Mouse (Mus musculus) embryonic facial prominence, embryonic 12.5 days (tissue): ENCODE measurements around the gene Ankra2. TPM values are rescaled to one million over a fixed set of nuclear protein-coding genes. Genes with fewer than 3 reads are reported as not detected.

ENCODE experiments used
- ATAC-seq: fragments of 200-750 bp; cut with Nextera tagmentation; 2 replicates; pipeline ENCODE4 v1.8.0; 2017; ENCODE audit not compliant: insufficient number of reproducible peaks, insufficient read depth, low FRiP score, low TSS enrichment
- H3K27ac ChIP-seq: fragments of 300-500 bp; sonication (generic); 2 replicates; pipeline ENCODE4 v1.5.1; 2016; ENCODE audit warnings: mild to moderate bottlenecking
- H3K27me3 ChIP-seq: fragments of 300-500 bp; sonication (generic); 2 replicates; pipeline ENCODE4 v1.6.1; 2016; ENCODE audit warnings: mild to moderate bottlenecking, moderate library complexity
- H3K36me3 ChIP-seq: fragments of 300-500 bp; sonication (generic); 2 replicates; pipeline ENCODE4 v1.6.1; 2016; ENCODE audit warnings: mild to moderate bottlenecking
- H3K4me1 ChIP-seq: fragments of 300-500 bp; sonication (generic); 2 replicates; pipeline ENCODE4 v1.6.1; 2016
- H3K4me2 ChIP-seq: fragments of 300-500 bp; sonication (generic); replicated peaks from 2 replicates; pipeline ENCODE4 v1.6.1; 2016; ENCODE audit warnings: mild to moderate bottlenecking, moderate library complexity
- H3K4me3 ChIP-seq: fragments of 300-500 bp; sonication (generic); 2 replicates; pipeline ENCODE4 v1.5.1; 2016; ENCODE audit warnings: mild to moderate bottlenecking
- H3K9ac ChIP-seq: fragments of 300-500 bp; sonication (generic); 2 replicates; pipeline ENCODE4 v1.6.1; 2016; ENCODE audit warnings: mild to moderate bottlenecking, moderate library complexity
- H3K9me3 ChIP-seq: fragments of 300-500 bp; sonication (generic); 2 replicates; pipeline ENCODE4 v1.6.1; 2016; ENCODE audit warnings: mild to moderate bottlenecking, moderate library complexity
- WGBS: fragments of 180-500 bp; shearing (Covaris S2); methylation state at CpG from one replicate; pipeline ENCODE4 v1.1.7; 2016; 5-methylcytosine and 5-hydroxymethylcytosine counted together
- polyA plus RNA-seq: library from polyadenylated mRNA; unstranded; fragments of >200 nt; fragmentation: Nextera tagmentation; extraction: Ambion mirVana; gene quantifications from 2 replicates; pipeline ENCODE4 v1.2.1, GENCODE M21; 2016

Ankra2 gene
- polyA plus RNA-seq, 1 experiment from 2014 or later: 24.7 TPM

DNA sequence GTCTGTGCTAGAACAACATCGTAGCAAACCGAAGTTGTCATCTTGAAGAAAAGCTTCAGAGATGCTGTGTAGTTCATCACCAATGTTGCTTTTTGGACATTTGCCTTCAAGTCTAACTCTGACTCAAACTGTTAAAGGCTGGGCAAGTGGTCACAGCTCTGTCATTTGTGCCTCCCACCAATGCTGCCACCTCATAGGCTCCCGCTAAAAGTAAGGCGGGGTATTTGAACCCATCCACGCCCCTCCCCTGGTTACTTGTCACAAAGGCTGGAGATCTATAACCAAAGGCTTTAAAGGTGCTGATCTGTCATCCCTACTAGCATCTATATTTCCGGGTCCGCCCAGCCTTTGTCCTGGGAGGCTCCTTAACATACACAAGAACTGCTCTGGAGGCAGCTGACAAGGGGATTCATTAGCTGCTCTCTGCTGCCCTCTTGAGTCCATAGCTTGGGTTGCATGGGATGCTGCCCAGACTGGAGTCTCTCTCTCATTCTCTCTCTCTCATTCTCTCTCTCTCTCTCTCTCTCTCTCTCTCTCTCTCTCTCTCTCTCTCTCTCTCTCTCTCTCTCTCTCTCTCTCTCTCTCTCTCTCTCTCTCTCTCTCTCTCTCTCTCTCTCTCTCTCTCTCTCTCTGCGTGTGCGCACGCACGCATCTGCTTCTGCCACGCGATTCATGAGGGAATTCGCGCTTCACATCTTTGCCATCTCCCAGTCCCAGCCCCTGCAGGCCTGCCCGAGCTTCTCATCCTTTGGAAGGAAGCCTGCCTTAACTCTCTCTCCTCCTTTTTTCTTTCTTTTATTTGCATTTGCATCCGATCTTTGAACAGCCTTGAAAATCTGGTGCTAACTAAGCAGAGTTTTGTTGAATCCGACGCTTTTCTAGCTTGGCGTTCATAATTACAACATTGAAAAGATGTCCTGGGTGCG, 36.2 kb downstream of the Ankra2 start:
- H3K4me3 ChIP-seq: no peak overlapping the region
- H3K9ac ChIP-seq: no peak overlapping the region
- H3K4me2 ChIP-seq: peak overlapping the region; percentile 21
- 51% methylated on average over 21 of the region's 21 CpGs for WGBS
- H3K27me3 ChIP-seq: no peaks in the 10 kb centered on the region
- no peaks in the 10 kb centered on the region for H3K4me1 ChIP-seq
- H3K27ac ChIP-seq: no peak overlapping the region
- ATAC-seq: no peak
- no peaks in the 10 kb centered on the region for H3K9me3 ChIP-seq
- H3K36me3 ChIP-seq: no peaks in the 10 kb centered on the region

DNA sequence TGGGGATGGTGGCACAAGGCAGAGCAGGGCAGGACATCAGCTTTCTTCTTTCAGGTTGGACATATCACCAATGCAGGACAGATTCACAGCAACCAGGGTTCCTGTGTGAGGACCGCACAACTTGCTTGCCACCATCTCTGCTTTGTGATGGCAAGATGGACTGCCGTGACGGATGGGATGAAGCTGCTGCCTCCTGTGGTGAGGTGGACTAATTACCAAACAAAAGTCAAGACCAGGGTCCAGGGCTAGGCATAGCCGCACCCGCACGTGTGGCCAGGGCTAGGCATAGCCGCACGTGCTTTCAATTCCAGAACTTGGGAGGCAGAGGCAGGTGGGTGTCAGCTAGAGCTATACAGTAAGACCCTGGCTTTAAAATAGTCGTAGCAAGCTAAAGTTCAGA, 42.4 kb downstream of the Ankra2 start:
- Histone ChIP-seq H3K27ac (no peak overlapping the region), H3K36me3 (peaks cover 21% of the 10 kb centered on the region), H3K4me2 (no peak overlapping the region), H3K4me3 (no peak overlapping the region), H3K9me3 (no peaks in the 10 kb centered on the region), H3K27me3 (no peaks in the 10 kb centered on the region), H3K9ac (no peak overlapping the region), H3K4me1 (peaks cover 6% of the 10 kb centered on the region; the same call in 1 of the 2 replicates)
- ATAC-seq: no peak
- 88% methylated on average over 9 of the region's 9 CpGs for WGBS

DNA sequence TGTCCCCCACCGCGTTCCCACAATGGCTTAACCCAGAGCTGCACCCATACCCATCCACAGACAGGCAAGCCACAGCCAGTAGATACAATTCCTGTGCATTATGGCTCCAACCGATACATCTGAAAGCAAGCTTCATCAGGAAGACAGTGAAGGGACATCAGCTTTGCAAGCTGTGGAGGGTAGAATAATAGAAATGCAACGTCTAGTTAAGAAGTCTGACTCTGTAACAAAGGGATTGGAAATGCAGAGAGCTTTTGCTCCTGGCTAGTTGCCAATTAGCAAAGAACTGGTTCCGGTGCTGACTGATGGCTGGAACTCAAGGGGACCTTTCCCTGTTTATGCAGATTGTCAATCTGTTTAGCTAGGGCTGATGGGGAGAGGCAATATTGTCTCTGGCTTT, 43.5 kb downstream of the Ankra2 start:
- H3K27me3 ChIP-seq: no peaks in the 10 kb centered on the region
- H3K9ac ChIP-seq: no peak overlapping the region
- ATAC-seq: no peak
- H3K4me1 ChIP-seq: peaks cover 6% of the 10 kb centered on the region; the same call in 1 of the 2 replicates
- H3K4me3 ChIP-seq: no peak overlapping the region
- 42% methylated on average over 5 of the region's 5 CpGs for WGBS
- no peaks in the 10 kb centered on the region for H3K9me3 ChIP-seq
- H3K36me3 ChIP-seq: peaks cover 32% of the 10 kb centered on the region
- H3K27ac ChIP-seq: 0 out of 2 replicates have a peak overlapping the region, but pooled peaks have one; percentile 26
- no peak overlapping the region for H3K4me2 ChIP-seq

DNA sequence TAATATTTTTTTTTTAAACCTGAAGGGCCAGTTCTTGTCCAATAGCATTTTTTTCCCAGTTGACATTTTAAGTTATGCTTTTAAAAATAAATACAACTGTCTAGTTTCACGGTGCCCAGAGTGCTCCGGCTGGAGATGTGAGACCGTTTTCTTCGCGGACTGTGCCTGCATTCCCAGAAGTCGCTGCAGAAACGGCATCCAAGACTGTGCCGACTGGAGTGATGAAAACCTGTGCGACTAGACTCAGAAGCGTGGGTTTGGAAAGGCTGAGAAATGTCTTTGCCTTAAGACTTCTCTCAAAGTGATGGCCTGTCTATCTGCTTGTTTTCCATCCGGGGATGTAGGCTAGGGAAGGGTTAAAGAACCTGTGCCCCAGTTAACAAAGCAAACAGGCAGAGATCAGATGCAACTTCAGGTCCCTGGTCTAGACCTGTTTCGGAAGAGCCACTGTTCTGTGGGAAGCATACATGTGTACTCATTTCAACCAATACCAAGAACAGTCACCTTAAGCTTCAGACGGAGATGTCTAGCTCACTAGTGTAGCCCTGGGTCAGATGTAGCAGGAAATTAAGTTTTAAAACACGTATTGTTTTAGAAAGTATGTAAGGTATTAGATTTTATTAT, 44.1 kb downstream of the Ankra2 start:
- Histone ChIP-seq H3K4me3 (no peak overlapping the region), H3K27me3 (no peaks in the 10 kb centered on the region), H3K27ac (peak overlapping the region; percentile 20; the same call in 1 of the 2 replicates), H3K9ac (no peak overlapping the region), H3K4me2 (no peak overlapping the region), H3K9me3 (no peaks in the 10 kb centered on the region), H3K36me3 (peaks cover 38% of the 10 kb centered on the region), H3K4me1 (peaks cover 6% of the 10 kb centered on the region; the same call in 1 of the 2 replicates)
- WGBS: 52% methylated on average over 14 of the region's 14 CpGs
- ATAC-seq: no peak

DNA sequence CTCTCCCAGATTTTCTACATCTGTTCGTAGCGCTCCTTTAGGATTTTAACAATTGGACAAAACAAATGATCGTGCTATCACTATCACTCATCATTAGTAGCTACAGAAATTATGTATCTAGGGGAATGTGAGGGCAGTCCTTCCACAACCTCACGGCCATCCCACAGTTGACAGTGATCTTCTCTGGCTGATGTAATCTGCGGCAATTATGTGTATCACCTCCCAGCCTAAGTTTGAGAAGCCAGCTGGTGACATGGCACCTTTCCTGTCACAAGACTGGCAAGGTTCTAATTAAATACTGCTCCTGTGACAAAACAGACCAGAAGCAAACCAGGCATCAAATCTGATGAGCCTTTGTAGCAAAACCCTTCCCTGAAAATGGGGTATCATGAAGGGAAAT, 45.1 kb downstream of the Ankra2 start:
- H3K27ac ChIP-seq: no peak overlapping the region
- 82% methylated on average over 5 of the region's 5 CpGs for WGBS

DNA sequence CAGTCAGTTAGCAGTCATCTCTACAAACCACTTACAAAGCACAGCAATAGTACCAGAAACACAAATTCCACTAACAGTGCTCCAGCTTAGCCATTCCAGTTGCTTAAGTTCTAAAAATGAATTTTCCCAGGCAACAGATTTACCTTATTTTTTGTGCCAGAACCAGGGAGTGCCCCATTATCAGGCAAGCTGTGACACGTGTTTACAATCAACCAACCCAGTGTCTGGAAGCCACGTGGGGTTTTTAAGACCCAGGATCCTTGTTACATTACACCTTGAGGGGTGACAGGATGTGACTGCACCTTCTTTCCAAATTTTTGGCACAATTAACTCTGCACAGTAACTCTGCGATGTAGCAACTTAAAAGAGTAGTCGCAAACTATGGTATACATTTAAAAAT, 45.9 kb downstream of the Ankra2 start:
- Histone ChIP-seq H3K4me3 (no peak overlapping the region), H3K4me1 (peaks cover 6% of the 10 kb centered on the region; the same call in 1 of the 2 replicates), H3K27ac (no peak overlapping the region), H3K27me3 (no peaks in the 10 kb centered on the region), H3K36me3 (peaks cover 51% of the 10 kb centered on the region), H3K9ac (no peak overlapping the region), H3K4me2 (no peak overlapping the region), H3K9me3 (no peaks in the 10 kb centered on the region)
- 70% methylated on average over 4 of the region's 4 CpGs for WGBS
- no peak for ATAC-seq

More for the DNA sequence above, 45.1 kb downstream of the Ankra2 start:
- Histone ChIP-seq H3K36me3 (peaks cover 47% of the 10 kb centered on the region), H3K9ac (no peak overlapping the region), H3K27me3 (no peaks in the 10 kb centered on the region), H3K4me3 (no peak overlapping the region), H3K4me1 (peaks cover 6% of the 10 kb centered on the region; the same call in 1 of the 2 replicates), H3K9me3 (no peaks in the 10 kb centered on the region), H3K4me2 (no peak overlapping the region)
- ATAC-seq: no peak

DNA sequence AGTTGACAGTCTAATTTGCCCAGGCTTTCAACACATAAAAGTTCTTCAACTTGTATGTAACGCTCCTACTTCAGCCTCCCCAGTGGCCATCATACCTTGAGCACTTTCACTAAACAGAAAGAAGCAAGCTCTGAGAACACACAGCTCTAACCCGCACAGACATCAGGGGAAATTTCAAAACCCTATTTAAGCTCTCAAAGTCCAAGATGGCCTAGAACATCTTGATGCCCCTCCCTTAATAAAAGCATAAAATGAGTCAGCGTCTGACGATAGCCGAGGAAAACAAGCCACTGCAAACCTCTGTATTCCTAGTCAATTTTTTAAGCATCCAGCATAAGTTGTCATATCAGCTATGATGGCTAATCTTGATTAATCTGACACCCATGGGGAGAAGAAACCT, 48.7 kb downstream of the Ankra2 start:
- Histone ChIP-seq H3K36me3 (peaks cover 51% of the 10 kb centered on the region), H3K9ac (no peak overlapping the region), H3K27me3 (no peaks in the 10 kb centered on the region), H3K4me2 (no peak overlapping the region), H3K9me3 (no peaks in the 10 kb centered on the region), H3K4me1 (peaks cover 12% of the 10 kb centered on the region), H3K4me3 (no peak overlapping the region), H3K27ac (no peak overlapping the region)
- ATAC-seq: no peak
- WGBS: 90% methylated on average over 5 of the region's 5 CpGs

DNA sequence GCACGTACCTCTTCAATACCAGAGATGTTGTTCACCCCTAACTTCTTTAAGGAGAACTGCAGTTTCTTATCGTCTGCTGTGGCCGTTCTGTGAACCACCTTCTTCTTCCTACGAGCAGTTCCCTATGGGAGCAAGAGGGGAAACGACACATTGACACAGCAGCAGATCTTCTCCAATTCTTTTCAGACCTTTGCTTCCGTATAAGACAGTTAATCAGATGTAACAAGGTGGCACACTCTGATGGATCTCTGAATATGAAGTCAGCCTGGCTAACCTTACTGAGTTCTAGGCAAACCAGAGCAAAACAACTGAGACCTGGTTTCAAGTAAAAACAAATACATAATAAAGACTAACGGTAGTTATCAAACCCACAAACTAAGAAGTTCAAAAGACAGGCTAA, 50.8 kb downstream of the Ankra2 start:
- Histone ChIP-seq H3K4me1 (peaks cover 9% of the 10 kb centered on the region), H3K27me3 (no peaks in the 10 kb centered on the region), H3K9me3 (no peaks in the 10 kb centered on the region), H3K4me2 (no peak overlapping the region), H3K27ac (no peak overlapping the region), H3K4me3 (no peak overlapping the region), H3K9ac (no peak overlapping the region), H3K36me3 (peaks cover 44% of the 10 kb centered on the region)
- 78% methylated on average over 7 of the region's 7 CpGs for WGBS
- no peak for ATAC-seq

DNA sequence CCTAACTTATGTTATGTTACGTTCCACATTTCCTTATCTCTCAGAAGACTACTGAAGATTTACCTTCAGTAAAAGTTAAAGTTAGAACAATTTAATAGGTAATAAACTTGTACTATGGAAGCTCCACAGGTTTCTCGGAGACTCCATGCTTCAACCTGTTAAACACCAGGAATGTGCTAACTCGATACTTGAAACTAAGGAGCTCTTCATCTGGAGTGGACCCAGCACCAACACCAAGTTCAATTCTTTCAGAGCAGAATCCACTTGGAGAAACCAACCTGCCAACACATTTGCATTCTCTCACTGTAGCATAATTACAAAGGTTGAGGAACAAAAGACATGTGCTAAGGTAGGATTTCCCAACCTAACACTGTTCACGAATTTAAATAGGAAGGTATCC, 52.2 kb downstream of the Ankra2 start:
- H3K27me3 ChIP-seq: no peaks in the 10 kb centered on the region
- H3K36me3 ChIP-seq: peaks cover 32% of the 10 kb centered on the region
- ATAC-seq: no peak
- H3K9me3 ChIP-seq: no peaks in the 10 kb centered on the region
- H3K27ac ChIP-seq: no peak overlapping the region
- H3K4me3 ChIP-seq: peak overlapping the region; percentile 100; the same call in 1 of the 2 replicates
- H3K4me1 ChIP-seq: peaks cover 9% of the 10 kb centered on the region
- no peak overlapping the region for H3K9ac ChIP-seq
- H3K4me2 ChIP-seq: peak overlapping the region; percentile 62
- WGBS: 67% methylated on average over 4 of the region's 4 CpGs

DNA sequence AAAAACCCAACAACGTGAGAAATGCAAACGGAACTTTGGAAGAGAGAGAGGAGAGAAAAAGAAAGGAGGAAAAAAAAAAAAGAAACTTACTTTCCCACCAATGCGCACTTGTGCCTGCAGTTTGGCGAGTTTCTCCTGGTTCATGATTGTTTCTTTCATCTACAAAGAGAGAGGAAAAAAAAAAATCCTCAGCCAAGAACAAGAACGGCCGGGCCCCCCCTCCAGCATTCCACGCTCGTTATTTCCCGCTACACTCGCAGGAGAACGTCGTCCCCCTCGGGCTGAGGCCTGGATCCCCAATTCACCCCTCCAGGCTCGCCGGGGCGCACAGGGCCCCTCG, 53.2 kb downstream of the Ankra2 start:
- H3K27me3 ChIP-seq: no peaks in the 10 kb centered on the region
- no peaks in the 10 kb centered on the region for H3K9me3 ChIP-seq
- under 1% methylated on average over 17 of the region's 17 CpGs for WGBS
- peak overlapping the region; percentile 94 for H3K27ac ChIP-seq
- peaks cover 9% of the 10 kb centered on the region for H3K4me1 ChIP-seq
- ATAC-seq: no peak
- peak overlapping the region; percentile 62 for H3K4me2 ChIP-seq
- H3K4me3 ChIP-seq: peak overlapping the region; percentile 100
- H3K36me3 ChIP-seq: peaks cover 22% of the 10 kb centered on the region
- H3K9ac ChIP-seq: peak overlapping the region; percentile 98

DNA sequence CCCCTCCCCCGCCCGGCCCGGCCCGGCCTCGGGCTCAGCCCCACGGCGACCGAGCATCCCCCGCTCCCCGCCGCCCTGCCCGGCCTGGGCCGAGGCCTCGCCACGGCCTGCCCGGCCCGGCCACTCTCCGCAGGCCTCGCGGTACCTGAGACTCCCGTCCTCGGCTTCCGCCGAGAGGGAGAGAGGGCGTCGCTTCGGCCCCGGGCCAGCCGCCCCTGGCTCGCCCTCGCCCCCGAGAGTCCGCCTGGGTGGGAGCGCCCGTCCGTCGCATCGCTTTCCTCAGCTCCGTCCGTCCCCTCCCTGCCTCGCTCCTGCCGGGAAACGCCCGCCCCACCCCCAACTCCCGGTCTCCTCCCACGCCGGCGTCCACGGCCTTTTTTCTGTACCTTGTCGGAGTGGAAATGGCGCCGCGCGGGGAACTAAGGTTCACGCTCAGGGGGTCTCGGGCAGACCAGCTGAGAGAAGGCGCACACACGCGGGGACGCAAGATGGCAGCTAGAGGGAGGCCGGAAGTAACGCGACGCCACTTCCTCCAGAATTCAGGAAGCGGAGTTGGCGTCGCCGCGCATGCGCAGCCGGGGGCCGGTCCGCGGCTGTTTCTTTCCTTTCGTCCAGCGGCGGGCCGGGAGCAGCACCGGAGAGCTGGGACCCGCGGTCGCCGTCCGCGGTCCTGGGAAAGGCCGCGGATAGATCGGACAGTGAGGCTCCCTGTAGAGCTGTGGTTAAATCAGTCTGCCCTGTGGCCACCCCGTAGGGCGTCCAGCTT, 53.8 kb downstream of the Ankra2 start, which contains the start of gene Btf3:
Btf3 (minus strand) TSS at position 527 of the 766 bp plus-strand sequence.
- peaks cover 17% of the 10 kb centered on the region for H3K36me3 ChIP-seq
- ATAC-seq: peak; percentile 78
- H3K4me2 ChIP-seq: peak within 1 kb of the TSS; percentile 62
- no peaks in the 10 kb centered on the region for H3K9me3 ChIP-seq
- peaks cover 9% of the 10 kb centered on the region for H3K4me1 ChIP-seq
- H3K4me3 ChIP-seq: peak within 1 kb of the TSS; percentile 100
- under 1% methylated on average over 83 of the region's 90 CpGs for WGBS
- H3K9ac ChIP-seq: peak within 1 kb of the TSS; percentile 98
- H3K27ac ChIP-seq: peak within 1 kb of the TSS; percentile 94
- H3K27me3 ChIP-seq: no peaks in the 10 kb centered on the region
